Mouse (Mus musculus): ENCODE measurements around the gene Ppif. TPM values are rescaled to one million over a fixed set of nuclear protein-coding genes. Genes with fewer than 3 reads are reported as not detected.

The Ppif gene
- polyA plus RNA-seq, 1 experiment from 2014 or later: 24.3 TPM

- no peak overlapping the region for H3K4me3 ChIP-seq
- 45% methylated on average over 4 of the region's 4 CpGs for WGBS
- ATAC-seq (replicated peaks): no peak
Measured at GRCm38 (mm10) chr14:25725690-25726089, 31.7 kb downstream of the Ppif start.

GRCm38 (mm10) chr14:25726226-25727148 lies 32.5 kb downstream of the Ppif start:
- Histone ChIP-seq H3K4me2 (replicated peaks) (no peak overlapping the region), H3K9me3 (no peaks in the 10 kb centered on the region), H3K9ac (replicated peaks) (no peak overlapping the region), H3K27me3 (no peaks in the 10 kb centered on the region), H3K4me1 (no peaks in the 10 kb centered on the region; the same call in 1 of the 2 replicates), H3K36me3 (no peaks in the 10 kb centered on the region), H3K27ac (replicated peaks) (no peak overlapping the region), H3K4me3 (no peak overlapping the region)
- ATAC-seq (replicated peaks): no peak
- WGBS: 58% methylated on average over 20 of the region's 20 CpGs

More at GRCm38 (mm10) chr14:25725690-25726089, 31.7 kb downstream of the Ppif start:
- Histone ChIP-seq H3K4me1 (no peaks in the 10 kb centered on the region; the same call in 1 of the 2 replicates), H3K9ac (replicated peaks) (no peak overlapping the region), H3K9me3 (no peaks in the 10 kb centered on the region), H3K27me3 (no peaks in the 10 kb centered on the region), H3K27ac (replicated peaks) (no peak overlapping the region), H3K36me3 (no peaks in the 10 kb centered on the region), H3K4me2 (replicated peaks) (no peak overlapping the region)

DNA sequence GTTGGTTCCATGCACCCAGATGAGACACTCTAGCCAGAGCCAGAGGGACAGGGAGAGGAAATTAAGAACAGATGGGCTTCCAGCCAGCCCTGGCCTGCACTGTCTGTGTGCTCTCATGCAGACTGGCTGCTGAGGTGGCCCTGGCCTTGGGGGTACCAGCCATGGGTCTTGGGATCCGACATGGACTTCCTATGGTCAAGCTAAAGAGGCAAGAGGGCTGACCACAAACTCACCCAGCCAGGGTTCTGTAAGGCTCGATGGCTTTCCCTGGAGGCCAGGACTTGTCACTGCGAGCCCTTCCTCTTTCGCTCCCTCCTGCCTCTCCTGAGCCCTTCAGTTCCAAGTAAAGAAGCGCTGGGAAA lies 33.2 kb downstream of the Ppif start:
- no peak overlapping the region for H3K4me2 ChIP-seq (replicated peaks)
- no peak overlapping the region for H3K27ac ChIP-seq (replicated peaks)
- no peak overlapping the region for H3K9ac ChIP-seq (replicated peaks)
- H3K4me3 ChIP-seq: no peak overlapping the region
- H3K27me3 ChIP-seq: no peaks in the 10 kb centered on the region
- H3K9me3 ChIP-seq: no peaks in the 10 kb centered on the region
- no peaks in the 10 kb centered on the region for H3K36me3 ChIP-seq
- no peak for ATAC-seq (replicated peaks)
- 79% methylated on average over 5 of the region's 5 CpGs for WGBS
- H3K4me1 ChIP-seq: no peaks in the 10 kb centered on the region; the same call in 1 of the 2 replicates

GRCm38 (mm10) chr14:25734736-25735716 lies 41.1 kb downstream of the Ppif start:
- Histone ChIP-seq H3K4me1 (peaks cover 26% of the 10 kb centered on the region), H3K9me3 (no peaks in the 10 kb centered on the region), H3K27me3 (no peaks in the 10 kb centered on the region), H3K36me3 (no peaks in the 10 kb centered on the region), H3K27ac (replicated peaks) (peak overlapping the region; percentile 48), H3K9ac (replicated peaks) (no peak overlapping the region), H3K4me3 (no peak overlapping the region), H3K4me2 (replicated peaks) (no peak overlapping the region)
- peak; percentile 69 for ATAC-seq (replicated peaks)
- WGBS: 32% methylated on average over 17 of the region's 17 CpGs

DNA sequence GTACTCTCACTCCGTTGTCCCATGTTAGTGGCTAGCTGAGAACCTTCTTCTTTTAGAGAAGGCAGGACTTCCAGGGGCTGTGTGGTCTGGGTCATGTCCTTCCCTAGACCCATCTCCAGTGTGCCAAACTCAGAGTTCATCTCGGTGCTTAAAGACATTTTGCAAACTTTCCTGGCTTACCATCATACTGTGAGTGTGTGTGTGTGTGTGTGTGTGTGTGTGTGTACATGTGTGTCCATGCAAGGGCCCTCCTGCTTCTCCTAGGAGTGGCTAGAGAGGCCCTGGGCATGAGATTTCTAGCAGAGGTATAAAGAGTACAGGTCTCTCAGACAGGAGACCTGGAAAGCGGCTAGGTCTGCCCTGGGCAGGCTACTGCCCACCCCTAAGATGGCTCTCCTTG lies 42.2 kb downstream of the Ppif start:
- Histone ChIP-seq H3K4me1 (peaks cover 26% of the 10 kb centered on the region), H3K9ac (replicated peaks) (no peak overlapping the region), H3K9me3 (no peaks in the 10 kb centered on the region), H3K27me3 (no peaks in the 10 kb centered on the region), H3K36me3 (no peaks in the 10 kb centered on the region), H3K4me2 (replicated peaks) (no peak overlapping the region), H3K4me3 (no peak overlapping the region), H3K27ac (replicated peaks) (0 out of 2 replicates have a peak overlapping the region, but pooled peaks have one; percentile 42)
- no peak for ATAC-seq (replicated peaks)
- 89% methylated on average over 3 of the region's 3 CpGs for WGBS

DNA sequence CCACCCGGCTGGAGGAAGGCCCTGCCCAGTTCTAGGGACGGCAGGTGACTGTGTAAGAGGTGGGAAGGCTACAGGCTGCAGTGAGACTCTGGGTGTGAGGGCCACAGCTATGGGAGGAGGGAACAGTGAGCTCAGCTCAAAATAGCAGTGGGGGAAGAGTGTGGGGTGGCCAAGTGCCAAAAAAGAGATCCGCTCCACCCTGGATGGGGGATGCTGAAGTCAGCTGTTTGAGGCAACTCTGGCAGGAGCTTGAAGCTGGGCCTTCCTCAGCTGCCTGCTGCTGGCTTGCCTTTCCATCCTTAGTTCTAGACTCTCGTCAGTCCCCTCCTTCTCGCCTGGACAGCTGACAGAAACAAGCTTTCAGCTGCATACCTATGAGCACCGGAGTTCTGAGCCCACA lies 42.6 kb downstream of the Ppif start:
- no peaks in the 10 kb centered on the region for H3K27me3 ChIP-seq
- WGBS: 52% methylated on average over 6 of the region's 6 CpGs
- H3K4me2 ChIP-seq (replicated peaks): no peak overlapping the region
- H3K4me1 ChIP-seq: peaks cover 26% of the 10 kb centered on the region
- H3K9me3 ChIP-seq: no peaks in the 10 kb centered on the region
- H3K27ac ChIP-seq (replicated peaks): peak overlapping the region; percentile 42; the same call in 1 of the 2 replicates
- H3K36me3 ChIP-seq: no peaks in the 10 kb centered on the region
- H3K9ac ChIP-seq (replicated peaks): no peak overlapping the region
- no peak overlapping the region for H3K4me3 ChIP-seq
- ATAC-seq (replicated peaks): peak; percentile 51; the same call in 1 of the 2 replicates

DNA sequence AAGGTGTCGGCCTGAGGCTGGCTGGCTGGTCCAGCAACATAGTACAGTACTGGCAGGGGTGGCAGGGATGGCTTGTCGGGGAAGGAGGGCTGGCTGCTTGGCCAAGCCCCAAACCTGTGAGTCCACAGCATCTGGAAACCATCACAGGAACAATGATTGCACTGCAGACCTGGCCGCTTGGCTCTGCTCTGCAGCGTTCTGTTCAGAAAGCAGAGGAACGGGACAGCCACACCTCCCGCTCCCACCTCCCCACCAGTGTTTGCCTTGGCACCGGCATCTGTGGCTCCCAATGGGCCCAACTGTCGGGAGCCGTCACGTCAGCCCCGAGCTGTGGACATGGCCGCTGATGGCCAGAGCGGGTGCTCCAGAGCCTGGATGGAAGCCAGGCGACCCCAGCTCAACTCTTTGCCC lies 44.6 kb downstream of the Ppif start:
- Histone ChIP-seq H3K9ac (replicated peaks) (no peak overlapping the region), H3K36me3 (no peaks in the 10 kb centered on the region), H3K4me3 (no peak overlapping the region), H3K4me2 (replicated peaks) (no peak overlapping the region), H3K9me3 (no peaks in the 10 kb centered on the region), H3K27me3 (no peaks in the 10 kb centered on the region), H3K27ac (replicated peaks) (no peak overlapping the region), H3K4me1 (peaks cover 26% of the 10 kb centered on the region)
- ATAC-seq (replicated peaks): no peak
- WGBS: 56% methylated on average over 14 of the region's 14 CpGs

- H3K4me3 ChIP-seq: no peak overlapping the region
- peaks cover 17% of the 10 kb centered on the region for H3K4me1 ChIP-seq
- no peak overlapping the region for H3K27ac ChIP-seq (replicated peaks)
- no peak overlapping the region for H3K4me2 ChIP-seq (replicated peaks)
- H3K36me3 ChIP-seq: no peaks in the 10 kb centered on the region
- no peak overlapping the region for H3K9ac ChIP-seq (replicated peaks)
- H3K27me3 ChIP-seq: no peaks in the 10 kb centered on the region
- H3K9me3 ChIP-seq: no peaks in the 10 kb centered on the region
- WGBS: 70% methylated on average over 4 of the region's 4 CpGs
- no peak for ATAC-seq (replicated peaks)
Measured at GRCm38 (mm10) chr14:25739957-25740565, 46.1 kb downstream of the Ppif start.

- Histone ChIP-seq H3K27ac (replicated peaks) (no peak overlapping the region), H3K9ac (replicated peaks) (no peak overlapping the region), H3K9me3 (no peaks in the 10 kb centered on the region), H3K4me2 (replicated peaks) (no peak overlapping the region), H3K27me3 (no peaks in the 10 kb centered on the region), H3K4me1 (peaks cover 11% of the 10 kb centered on the region), H3K4me3 (no peak overlapping the region), H3K36me3 (no peaks in the 10 kb centered on the region)
- WGBS: 76% methylated on average over 3 of the region's 3 CpGs
- ATAC-seq (replicated peaks): no peak
Measured at GRCm38 (mm10) chr14:25741211-25741610, 47.3 kb downstream of the Ppif start.

DNA sequence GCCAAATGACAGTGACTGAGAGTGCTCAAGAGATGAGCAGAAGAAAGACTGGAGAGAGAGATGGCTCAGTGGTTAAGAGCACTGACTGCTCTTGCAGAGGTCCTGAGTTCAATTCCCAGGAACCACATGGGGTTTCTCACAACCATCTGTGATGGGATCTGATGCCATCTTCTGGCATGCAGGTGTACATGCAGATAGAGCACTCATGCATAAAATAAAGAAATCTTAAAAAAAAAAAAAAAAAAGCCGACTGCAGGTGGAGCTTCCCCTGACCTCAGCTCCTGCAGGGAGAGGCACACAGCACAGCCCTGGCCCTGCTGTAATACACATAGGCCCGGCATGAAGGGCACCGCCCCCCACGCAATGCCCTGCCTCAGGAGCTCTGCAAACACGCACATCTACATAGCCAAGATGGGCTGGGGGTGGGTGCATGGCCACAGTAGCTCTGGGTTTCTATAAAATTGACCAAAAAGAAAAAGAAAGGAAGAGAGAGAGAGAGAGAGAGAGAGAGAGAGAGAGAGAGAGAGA lies 48.0 kb downstream of the Ppif start:
- H3K4me1 ChIP-seq: 0 out of 2 replicates have a peak, but pooled peaks cover 6% of the 10 kb centered on the region
- no peak overlapping the region for H3K4me2 ChIP-seq (replicated peaks)
- no peak overlapping the region for H3K27ac ChIP-seq (replicated peaks)
- H3K36me3 ChIP-seq: no peaks in the 10 kb centered on the region
- H3K27me3 ChIP-seq: no peaks in the 10 kb centered on the region
- 66% methylated on average over 5 of the region's 5 CpGs for WGBS
- ATAC-seq (replicated peaks): no peak
- no peak overlapping the region for H3K9ac ChIP-seq (replicated peaks)
- no peak overlapping the region for H3K4me3 ChIP-seq
- H3K9me3 ChIP-seq: no peaks in the 10 kb centered on the region

DNA sequence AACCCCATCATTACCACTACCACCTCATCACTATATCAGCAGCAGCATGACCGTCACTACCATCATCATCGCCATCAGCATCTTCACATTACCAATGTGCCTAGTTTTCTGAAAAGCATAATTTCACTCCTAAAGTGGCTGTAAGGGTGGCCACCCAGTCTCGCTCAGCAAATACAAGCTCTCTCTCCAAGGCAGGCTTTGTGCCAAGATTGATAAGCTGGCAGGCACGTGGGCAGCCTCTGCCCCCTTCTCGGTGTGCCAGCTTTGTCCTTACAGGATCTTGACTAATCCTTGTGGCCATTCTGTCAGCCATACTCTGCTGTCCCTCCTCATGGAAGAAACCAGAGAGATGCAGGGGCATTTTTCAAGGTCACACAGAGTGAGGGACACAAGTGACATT lies 49.0 kb downstream of the Ppif start:
- no peaks in the 10 kb centered on the region for H3K27me3 ChIP-seq
- H3K9me3 ChIP-seq: no peaks in the 10 kb centered on the region
- H3K9ac ChIP-seq (replicated peaks): no peak overlapping the region
- no peak for ATAC-seq (replicated peaks)
- H3K27ac ChIP-seq (replicated peaks): no peak overlapping the region
- no peaks in the 10 kb centered on the region for H3K36me3 ChIP-seq
- no peak overlapping the region for H3K4me3 ChIP-seq
- 0 out of 2 replicates have a peak, but pooled peaks cover 5% of the 10 kb centered on the region for H3K4me1 ChIP-seq
- WGBS: 79% methylated on average over 5 of the region's 5 CpGs
- no peak overlapping the region for H3K4me2 ChIP-seq (replicated peaks)

Measured in forebrain, embryonic 15.5 days (tissue).